ENCODE assay signal across 30 mouse cellular contexts in the genomic region with DNA sequence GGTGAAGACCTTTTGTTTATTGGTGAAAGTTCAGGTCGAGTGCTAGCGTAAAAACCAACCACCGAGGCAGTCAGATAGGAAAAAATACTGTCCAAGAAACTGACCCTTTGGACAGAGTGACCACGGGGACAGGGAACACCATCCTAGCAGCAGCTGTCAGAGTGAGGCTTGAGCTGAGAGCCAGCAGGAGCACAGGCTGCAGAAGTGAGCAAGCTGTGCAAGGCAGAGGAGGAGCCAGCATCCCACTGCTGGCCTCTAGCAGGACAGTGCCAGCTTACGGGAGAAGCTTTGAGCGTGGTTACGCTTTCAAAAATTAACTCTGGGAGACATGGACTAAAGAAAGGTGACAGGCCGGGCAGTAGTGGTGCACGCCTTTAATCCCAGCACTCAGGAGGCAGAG. TPM values are rescaled to one million over a fixed set of nuclear protein-coding genes. Genes with fewer than 3 reads are reported as not detected.
DNase-seq lines count a peak whose midpoint lies in the region; ATAC-seq and TF ChIP-seq lines count a peak whose summit lies in the region.
"Had no signal": no experiment of that assay in that cellular context is flagged by ENCODE, and none has a peak within 500 bp of the region (broad histone marks: within the 10 kb centered on the region; RNA-seq: fewer than 3 reads in every experiment).

No protein-coding gene starts in this region.

- intact Hi-C loops in heart, adult 2 months (cut with DNase I), result no loop called here
- intact Hi-C loops in heart, postnatal 36 days (cut with DNase I), result no loop called here

- no peaks in the 10 kb centered on the region for H3K79me2 ChIP-seq in heart, adult 2 months (replicated peaks; ENCODE audit: control insufficient read depth, insufficient read depth, low read length)

- no peak for TF ChIP-seq POLR2A in heart, adult 2 months (IDR thresholded peaks at IDR 0.05; ENCODE audit: insufficient read depth, low read depth, low read length)

- H3K9ac ChIP-seq in heart, adult 2 months (ENCODE audit: low read depth, low read length), result no peak overlapping the region
- no peak overlapping the region for H3K9ac ChIP-seq in kidney, embryonic 16.5 days (replicated peaks; ENCODE audit: low read length)
- H3K9ac ChIP-seq: embryonic facial prominence, embryonic 13.5 days; forebrain, embryonic 12.5 days; forebrain, embryonic 15.5 days; heart, embryonic 15.5 days; hindbrain, embryonic 12.5 days; hindbrain, embryonic 15.5 days had no signal

- peaks cover 6% of the 10 kb centered on the region for H3K36me3 ChIP-seq in heart, adult 2 months (ENCODE audit: control insufficient read depth, insufficient read depth, low read length)
- H3K36me3 ChIP-seq in kidney, embryonic 16.5 days (ENCODE audit: insufficient read depth, low read length), result peaks cover 43% of the 10 kb centered on the region
- H3K36me3 ChIP-seq in megakaryocyte, embryonic 14.5 days (replicated peaks; ENCODE audit: low read length), result peaks cover 98% of the 10 kb centered on the region

- H3K9me3 ChIP-seq in kidney, embryonic 16.5 days (ENCODE audit: low read length), result no peaks in the 10 kb centered on the region
- H3K9me3 ChIP-seq in megakaryocyte, embryonic 14.5 days, result no peaks in the 10 kb centered on the region
- H3K9me3 ChIP-seq: embryonic facial prominence, embryonic 10.5 days; embryonic facial prominence, embryonic 13.5 days; forebrain, embryonic 12.5 days; forebrain, embryonic 15.5 days; heart, embryonic 12.5 days; heart, embryonic 15.5 days; hindbrain, embryonic 12.5 days; hindbrain, embryonic 15.5 days had no signal

- H3K4me2 ChIP-seq in kidney, embryonic 16.5 days (replicated peaks; ENCODE audit: low read depth, low read length), result no peak overlapping the region
- H3K4me2 ChIP-seq: embryonic facial prominence, embryonic 13.5 days; forebrain, embryonic 12.5 days; forebrain, embryonic 15.5 days; heart, embryonic 12.5 days; heart, embryonic 15.5 days; hindbrain, embryonic 12.5 days; hindbrain, embryonic 15.5 days had no signal

- H3K27me3 ChIP-seq in heart, adult 2 months (ENCODE audit: control insufficient read depth, insufficient read depth, low read length), result no peaks in the 10 kb centered on the region
- H3K27me3 ChIP-seq in kidney, embryonic 16.5 days (ENCODE audit: insufficient read depth, low read length), result no peaks in the 10 kb centered on the region
- H3K27me3 ChIP-seq in megakaryocyte, embryonic 14.5 days (replicated peaks), result no peaks in the 10 kb centered on the region
- H3K27me3 ChIP-seq: embryonic facial prominence, embryonic 13.5 days; forebrain, embryonic 12.5 days; forebrain, embryonic 15.5 days; heart, embryonic 12.5 days; heart, embryonic 15.5 days; hindbrain, embryonic 12.5 days; hindbrain, embryonic 15.5 days had no signal

- peak overlapping the region; percentile 69; the same call in 1 of the 2 replicates for H3K27ac ChIP-seq in heart, adult 2 months
- H3K27ac ChIP-seq in kidney, embryonic 16.5 days (ENCODE audit: low read length), result no peak overlapping the region
- H3K27ac ChIP-seq: embryonic facial prominence, embryonic 10.5 days; embryonic facial prominence, embryonic 13.5 days; forebrain, embryonic 12.5 days; forebrain, embryonic 15.5 days; hindbrain, embryonic 12.5 days; hindbrain, embryonic 15.5 days had no signal

- peaks cover 9% of the 10 kb centered on the region for H3K4me1 ChIP-seq in heart, adult 2 months (ENCODE audit: control insufficient read depth, insufficient read depth, low read length)
- no peaks in the 10 kb centered on the region for H3K4me1 ChIP-seq in kidney, embryonic 16.5 days (ENCODE audit: insufficient read depth, low read length)
- peaks cover 61% of the 10 kb centered on the region for H3K4me1 ChIP-seq in megakaryocyte, embryonic 14.5 days
- H3K4me1 ChIP-seq: embryonic facial prominence, embryonic 10.5 days; embryonic facial prominence, embryonic 13.5 days; forebrain, embryonic 12.5 days; forebrain, embryonic 15.5 days; hindbrain, embryonic 12.5 days; hindbrain, embryonic 15.5 days had no signal

- no peak for ATAC-seq in kidney, embryonic 16.5 days (ENCODE audit: low FRiP score, low TSS enrichment)
- no peak for ATAC-seq in megakaryocyte, adult 5-6 weeks (ENCODE audit: poor library complexity, severe bottlenecking)
- ATAC-seq: activated CD4-positive, CD25-positive, alpha-beta regulatory T cell, adult 4 months; forebrain, embryonic 15.5 days had no signal

- 89% methylated on average over 9 of the region's 9 CpGs for WGBS in heart, adult 2 months
- 80% methylated on average over 9 of the region's 9 CpGs for WGBS in kidney, embryonic 16.5 days

- TF ChIP-seq EP300 in heart, adult 2 months (IDR thresholded peaks at IDR 0.05; ENCODE audit: insufficient read depth, low read depth, low read length), result no peak

- no peak for TF ChIP-seq CTCF in heart, adult 2 months (IDR thresholded peaks at IDR 0.05)

- no peak overlapping the region for H3K4me3 ChIP-seq in heart, adult 2 months
- no peak overlapping the region for H3K4me3 ChIP-seq in kidney, embryonic 16.5 days (ENCODE audit: low read length)
- peak overlapping the region; percentile 24 for H3K4me3 ChIP-seq in megakaryocyte, embryonic 14.5 days (replicated peaks)
- H3K4me3 ChIP-seq: embryonic facial prominence, embryonic 10.5 days; embryonic facial prominence, embryonic 13.5 days; erythroblast, embryonic 14.5 days; forebrain, embryonic 12.5 days; forebrain, embryonic 15.5 days; heart, embryonic 12.5 days; heart, embryonic 15.5 days; hindbrain, embryonic 12.5 days; hindbrain, embryonic 15.5 days had no signal

- DNase-seq in gastrocnemius, adult 18-20 months (ENCODE audit: low spot score), result peak; percentile 5
- no peak for DNase-seq in gastrocnemius, postnatal 10 days
- DNase-seq in heart, adult 2 months, result no peak
- no peak for DNase-seq in heart, postnatal 36 days
- peak; percentile 28 for DNase-seq in kidney, postnatal 14 days
- DNase-seq: adrenal gland, adult 8-10 months; adrenal gland, postnatal 25 days; cerebellum, adult 11-12 months; cerebellum, adult 8-10 months; cerebellum, postnatal 36 days; embryo, embryonic 11 days; gastrocnemius, postnatal 36 days had no signal

RNA-seq across cellular contexts. Expression of a gene that starts 21.1 kb away (rescaled TPM):
- 10 to 100 TPM; 39.6 to 43.4 TPM for total RNA-seq in gastrocnemius, adult 18-20 months (2021)
- 10 to 100 TPM; 54.2 to 55.2 TPM for total RNA-seq in gastrocnemius, postnatal 10 days (2021)
- 10 to 100 TPM; 34.4 to 40.6 TPM for total RNA-seq in heart, adult 2 months (2021)
- 64.1 and 69.5 TPM in 2 replicates for polyA plus RNA-seq in heart, adult 2 months (2012; rRNA removed)
- 10 to 100 TPM; 49.9 to 52.5 TPM for total RNA-seq in heart, postnatal 36 days (2021)
- 44.3 and 45.2 TPM in 2 replicates for polyA plus RNA-seq in kidney, embryonic 16.5 days (2015; fragmentation: Nextera tagmentation; extraction: Ambion mirVana)
- 67.6 and 168 TPM in 2 replicates for polyA plus RNA-seq in megakaryocyte, embryonic 14.5 days (2012; ENCODE audit: insufficient read depth, low replicate concordance)
- total RNA-seq in megakaryocyte, adult 5-6 weeks (2015), result 40.3 and 50.5 TPM in 2 replicates
- total RNA-seq in megakaryocyte, adult 5-6 weeks (2017), result 43.8 and 49.2 TPM in 2 replicates

RNA-seq across cellular contexts. Expression of a gene that starts 21.2 kb away (rescaled TPM):
- total RNA-seq in gastrocnemius, adult 18-20 months (2021), result 1 to 10 TPM; 4.3 to 4.7 TPM
- 10 to 100 TPM; 15.5 to 20.6 TPM for total RNA-seq in gastrocnemius, postnatal 10 days (2021)
- total RNA-seq in heart, adult 2 months (2021), result 10 to 100 TPM; 12.5 to 14.0 TPM
- polyA plus RNA-seq in heart, adult 2 months (2012; rRNA removed), result 7.8 and 10.1 TPM in 2 replicates
- 10 to 100 TPM; 13.7 to 15.3 TPM for total RNA-seq in heart, postnatal 36 days (2021)
- 21.7 and 24.5 TPM in 2 replicates for polyA plus RNA-seq in kidney, embryonic 16.5 days (2015; fragmentation: Nextera tagmentation; extraction: Ambion mirVana)
- polyA plus RNA-seq in megakaryocyte, embryonic 14.5 days (2012; ENCODE audit: insufficient read depth, low replicate concordance), result 23.0 and 64.0 TPM in 2 replicates
- total RNA-seq in megakaryocyte, adult 5-6 weeks (2015), result 3.4 and 6.2 TPM in 2 replicates
- 2.5 and 8.0 TPM in 2 replicates for total RNA-seq in megakaryocyte, adult 5-6 weeks (2017)

RNA-seq across cellular contexts. Expression of a gene that starts 36.0 kb away (rescaled TPM):
- total RNA-seq in gastrocnemius, adult 18-20 months (2021), result not detected
- total RNA-seq in gastrocnemius, postnatal 10 days (2021), result not detected
- total RNA-seq in heart, adult 2 months (2021), result not detected
- polyA plus RNA-seq in heart, adult 2 months (2012; rRNA removed), result not detected in 2 replicates
- total RNA-seq in heart, postnatal 36 days (2021), result not detected
- polyA plus RNA-seq in kidney, embryonic 16.5 days (2015; fragmentation: Nextera tagmentation; extraction: Ambion mirVana), result 1.1 and 1.2 TPM in 2 replicates
- polyA plus RNA-seq in megakaryocyte, embryonic 14.5 days (2012; ENCODE audit: insufficient read depth, low replicate concordance), result not detected in 2 replicates
- total RNA-seq in megakaryocyte, adult 5-6 weeks (2015), result not detected in 2 replicates
- total RNA-seq in megakaryocyte, adult 5-6 weeks (2017), result not detected in 2 replicates
- total RNA-seq: adrenal gland, adult 8-10 months; adrenal gland, postnatal 25 days; gastrocnemius, postnatal 36 days; granulocyte monocyte progenitor cell, adult 5-6 weeks; heart, postnatal 10 days; hematopoietic stem cell, adult 5-6 weeks had no signal
- polyA plus RNA-seq: brain, embryonic 14.5 days; cortical plate, adult 2 months; erythroblast, embryonic 14.5 days; forebrain, embryonic 12.5 days; forebrain, embryonic 15.5 days; heart, embryonic 12.5 days; heart, embryonic 15.5 days; hindbrain, embryonic 12.5 days; hindbrain, embryonic 15.5 days had no signal

Comparison
In these comparisons a context has a peak if more than half of its experiments do, and no peak if none do; other contexts are left out.
1. DNase-seq: peak in gastrocnemius, adult 18-20 months (single experiment) and kidney, postnatal 14 days (single experiment); none in gastrocnemius, postnatal 10 days (single experiment), heart, adult 2 months (0 of 2) and heart, postnatal 36 days (0 of 2).